Mouse (Mus musculus): ENCODE data around the gene Psph.

- TF ChIP-seq CTCF (IDR thresholded peaks at IDR 0.05) (no peak), EP300 (IDR thresholded peaks at IDR 0.05) (no peak)
Measured at GRCm38 (mm10) chr5:129759929-129760480, 27.2 kb downstream of the Psph start.

Data from lung, postnatal 0 days (tissue).